Mouse (Mus musculus): ENCODE results near the gene Shisa6. TPM values are rescaled to one million over a fixed set of nuclear protein-coding genes. Genes with fewer than 3 reads are reported as not detected.
"Not testable (repeated sequence)": the region's sequence is repeated elsewhere in the genome, so short reads cannot be mapped to it uniquely, and the experiment has no call there.

The Shisa6 gene
- polyA plus RNA-seq, 1 experiment from 2014 or later: 0.20 TPM

- 81% methylated on average over 3 of the region's 3 CpGs for WGBS
- no peaks in the 10 kb centered on the region for H3K4me1 ChIP-seq
- no peak overlapping the region for H3K4me3 ChIP-seq
- no peaks in the 10 kb centered on the region for H3K27me3 ChIP-seq (ENCODE audit: insufficient read depth, poor library complexity, severe bottlenecking)
- H3K36me3 ChIP-seq: no peaks in the 10 kb centered on the region
- H3K9me3 ChIP-seq: no peaks in the 10 kb centered on the region
- no peak for DNase-seq (ENCODE audit: low spot score)
- no peak overlapping the region for H3K27ac ChIP-seq
Observed at GRCm38 (mm10) chr11:66418216-66418615, 107.5 kb downstream of the Shisa6 start.

GRCm38 (mm10) chr11:66408721-66409120, 117.0 kb downstream of the Shisa6 start:
- H3K27ac ChIP-seq; DNase-seq (ENCODE audit: low spot score); H3K4me3 ChIP-seq; H3K9me3 ChIP-seq; H3K4me1 ChIP-seq; H3K36me3 ChIP-seq; H3K27me3 ChIP-seq (ENCODE audit: insufficient read depth, poor library complexity, severe bottlenecking): not testable (repeated sequence)
- WGBS: 44% methylated on average over 6 of the region's 6 CpGs

GRCm38 (mm10) chr11:66400036-66400435, 125.7 kb downstream of the Shisa6 start:
- no peaks in the 10 kb centered on the region for H3K36me3 ChIP-seq
- no peak overlapping the region for H3K27ac ChIP-seq
- WGBS: 71% methylated on average over 7 of the region's 7 CpGs
- no peak for DNase-seq (ENCODE audit: low spot score)
- H3K27me3 ChIP-seq (ENCODE audit: insufficient read depth, poor library complexity, severe bottlenecking): no peaks in the 10 kb centered on the region
- no peaks in the 10 kb centered on the region for H3K9me3 ChIP-seq
- no peaks in the 10 kb centered on the region for H3K4me1 ChIP-seq
- no peak overlapping the region for H3K4me3 ChIP-seq

GRCm38 (mm10) chr11:66387561-66387960, 138.2 kb downstream of the Shisa6 start:
- 56% methylated on average over 3 of the region's 3 CpGs for WGBS
- Histone ChIP-seq H3K4me1 (no peaks in the 10 kb centered on the region), H3K9me3 (no peaks in the 10 kb centered on the region), H3K27ac (no peak overlapping the region), H3K4me3 (no peak overlapping the region), H3K27me3 (ENCODE audit: insufficient read depth, poor library complexity, severe bottlenecking) (no peaks in the 10 kb centered on the region), H3K36me3 (no peaks in the 10 kb centered on the region)
- no peak for DNase-seq (ENCODE audit: low spot score)

GRCm38 (mm10) chr11:66371796-66372195, 154.0 kb downstream of the Shisa6 start:
- 59% methylated on average over 3 of the region's 3 CpGs for WGBS
- Histone ChIP-seq H3K27ac (no peak overlapping the region), H3K27me3 (ENCODE audit: insufficient read depth, poor library complexity, severe bottlenecking) (no peaks in the 10 kb centered on the region), H3K9me3 (no peaks in the 10 kb centered on the region), H3K4me1 (no peaks in the 10 kb centered on the region), H3K36me3 (no peaks in the 10 kb centered on the region), H3K4me3 (no peak overlapping the region)
- DNase-seq (ENCODE audit: low spot score): no peak

GRCm38 (mm10) chr11:66369764-66370163, 156.0 kb downstream of the Shisa6 start:
- H3K9me3 ChIP-seq: no peaks in the 10 kb centered on the region
- no peak overlapping the region for H3K27ac ChIP-seq
- H3K4me3 ChIP-seq: no peak overlapping the region
- no peaks in the 10 kb centered on the region for H3K27me3 ChIP-seq (ENCODE audit: insufficient read depth, poor library complexity, severe bottlenecking)
- no peaks in the 10 kb centered on the region for H3K36me3 ChIP-seq
- DNase-seq (ENCODE audit: low spot score): no peak
- WGBS: 78% methylated on average over 4 of the region's 4 CpGs
- no peaks in the 10 kb centered on the region for H3K4me1 ChIP-seq

- Histone ChIP-seq H3K4me3 (no peak overlapping the region), H3K27ac (no peak overlapping the region), H3K4me1 (no peaks in the 10 kb centered on the region), H3K36me3 (no peaks in the 10 kb centered on the region), H3K9me3 (no peaks in the 10 kb centered on the region), H3K27me3 (ENCODE audit: insufficient read depth, poor library complexity, severe bottlenecking) (no peaks in the 10 kb centered on the region)
- 56% methylated on average over 8 of the region's 8 CpGs for WGBS
- no peak for DNase-seq (ENCODE audit: low spot score)
Observed at GRCm38 (mm10) chr11:66366809-66367685, 158.7 kb downstream of the Shisa6 start.

GRCm38 (mm10) chr11:66359811-66360210, 166.0 kb downstream of the Shisa6 start:
- Histone ChIP-seq H3K9me3 (no peaks in the 10 kb centered on the region), H3K4me3 (no peak overlapping the region), H3K4me1 (no peaks in the 10 kb centered on the region), H3K27me3 (ENCODE audit: insufficient read depth, poor library complexity, severe bottlenecking) (no peaks in the 10 kb centered on the region), H3K36me3 (no peaks in the 10 kb centered on the region), H3K27ac (no peak overlapping the region)
- WGBS: 63% methylated on average over 1 of the region's 1 CpGs
- DNase-seq (ENCODE audit: low spot score): no peak

GRCm38 (mm10) chr11:66344822-66345221, 180.9 kb downstream of the Shisa6 start:
- DNase-seq (ENCODE audit: low spot score): no peak
- H3K4me3 ChIP-seq: no peak overlapping the region
- H3K27ac ChIP-seq: no peak overlapping the region
- H3K9me3 ChIP-seq: no peaks in the 10 kb centered on the region
- 63% methylated on average over 3 of the region's 3 CpGs for WGBS
- no peaks in the 10 kb centered on the region for H3K36me3 ChIP-seq
- no peaks in the 10 kb centered on the region for H3K4me1 ChIP-seq
- H3K27me3 ChIP-seq (ENCODE audit: insufficient read depth, poor library complexity, severe bottlenecking): no peaks in the 10 kb centered on the region

GRCm38 (mm10) chr11:66336313-66336712, 189.5 kb downstream of the Shisa6 start:
- no peaks in the 10 kb centered on the region for H3K36me3 ChIP-seq
- H3K9me3 ChIP-seq: no peaks in the 10 kb centered on the region
- DNase-seq (ENCODE audit: low spot score): no peak
- no peak overlapping the region for H3K27ac ChIP-seq
- H3K4me3 ChIP-seq: no peak overlapping the region
- H3K4me1 ChIP-seq: no peaks in the 10 kb centered on the region
- no peaks in the 10 kb centered on the region for H3K27me3 ChIP-seq (ENCODE audit: insufficient read depth, poor library complexity, severe bottlenecking)

- WGBS: 88% methylated on average over 7 of the region's 7 CpGs
- Histone ChIP-seq H3K9me3 (no peaks in the 10 kb centered on the region), H3K4me1 (no peaks in the 10 kb centered on the region), H3K27ac (no peak overlapping the region), H3K27me3 (ENCODE audit: insufficient read depth, poor library complexity, severe bottlenecking) (no peaks in the 10 kb centered on the region), H3K36me3 (no peaks in the 10 kb centered on the region), H3K4me3 (no peak overlapping the region)
- DNase-seq (ENCODE audit: low spot score): no peak
Observed at GRCm38 (mm10) chr11:66312764-66313163, 213.0 kb downstream of the Shisa6 start.

- no peaks in the 10 kb centered on the region for H3K9me3 ChIP-seq
- H3K4me3 ChIP-seq: no peak overlapping the region
- no peak for DNase-seq (ENCODE audit: low spot score)
- 65% methylated on average over 1 of the region's 1 CpGs for WGBS
- H3K27ac ChIP-seq: no peak overlapping the region
- H3K27me3 ChIP-seq (ENCODE audit: insufficient read depth, poor library complexity, severe bottlenecking): no peaks in the 10 kb centered on the region
- no peaks in the 10 kb centered on the region for H3K4me1 ChIP-seq
- H3K36me3 ChIP-seq: no peaks in the 10 kb centered on the region
Observed at GRCm38 (mm10) chr11:66304396-66304795, 221.4 kb downstream of the Shisa6 start.

GRCm38 (mm10) chr11:66274707-66275081, 251.1 kb downstream of the Shisa6 start:
- Histone ChIP-seq H3K36me3 (no peaks in the 10 kb centered on the region), H3K27me3 (ENCODE audit: insufficient read depth, poor library complexity, severe bottlenecking) (no peaks in the 10 kb centered on the region), H3K27ac (no peak overlapping the region), H3K4me1 (no peaks in the 10 kb centered on the region), H3K9me3 (no peaks in the 10 kb centered on the region), H3K4me3 (no peak overlapping the region)
- WGBS: 74% methylated on average over 2 of the region's 2 CpGs
- no peak for DNase-seq (ENCODE audit: low spot score)
